Mouse (Mus musculus) limb, embryonic 14.5 days (tissue): Measurements from ENCODE around the gene Stk38. TPM values are rescaled to one million over a fixed set of nuclear protein-coding genes. Genes with fewer than 3 reads are reported as not detected.

Experiments
- ATAC-seq: fragments of 200-750 bp; cut with Nextera tagmentation; 2 replicates; pipeline ENCODE4 v1.8.0; 2017; ENCODE audit warnings: low read depth, moderate number of reproducible peaks, moderate TSS enrichment; ENCODE audit not compliant: low FRiP score
- DNase-seq: peaks from one replicate; pipeline ENCODE4 v3.0.0-alpha.2; 2015; ENCODE audit warnings: low spot score
- H3K27ac ChIP-seq: fragments of 300-500 bp; sonication (generic); replicated peaks from 2 replicates; pipeline ENCODE4 v1.5.1; 2014; ENCODE audit warnings: low read depth, mild to moderate bottlenecking, low read length, moderate library complexity, mixed read lengths
- H3K27me3 ChIP-seq: fragments of 300-500 bp; sonication (generic); 2 replicates; pipeline ENCODE4 v1.6.1; 2014; ENCODE audit warnings: low read length, mixed read lengths; ENCODE audit not compliant: control insufficient read depth, insufficient read depth
- H3K36me3 ChIP-seq: fragments of 300-500 bp; sonication (generic); 2 replicates; pipeline ENCODE4 v1.6.1; 2014; ENCODE audit warnings: mild to moderate bottlenecking, low read length, moderate library complexity, mixed read lengths; ENCODE audit not compliant: control insufficient read depth, insufficient read depth
- H3K4me1 ChIP-seq: fragments of 300-500 bp; sonication (generic); 2 replicates; pipeline ENCODE4 v1.6.1; 2014; ENCODE audit warnings: antibody characterized with exemption, low read length, mixed read lengths; ENCODE audit not compliant: control insufficient read depth, insufficient read depth
- H3K4me2 ChIP-seq: fragments of 300-500 bp; sonication (generic); replicated peaks from 2 replicates; pipeline ENCODE4 v1.6.1; 2014; ENCODE audit warnings: low read depth, mild to moderate bottlenecking, low read length, moderate library complexity; ENCODE audit not compliant: severe bottlenecking
- H3K4me3 ChIP-seq: fragments of 300-500 bp; sonication (generic); replicated peaks from 2 replicates; pipeline ENCODE4 v1.5.1; 2014; ENCODE audit warnings: low read length
- H3K9ac ChIP-seq: fragments of 300-500 bp; sonication (generic); 2 replicates; pipeline ENCODE4 v1.6.1; 2014; ENCODE audit warnings: mild to moderate bottlenecking, low read depth, low read length, moderate library complexity; ENCODE audit not compliant: severe bottlenecking
- H3K9me3 ChIP-seq: fragments of 300-500 bp; sonication (generic); 2 replicates; pipeline ENCODE4 v1.6.1; 2016; ENCODE audit warnings: low read length; ENCODE audit not compliant: control insufficient read depth
- POLR2A ChIP-seq: fragments of 200-500 bp; IDR thresholded peaks from 2 replicates; pipeline ENCODE4 v1.8.0; 2012; ENCODE audit warnings: inconsistent platforms, mild to moderate bottlenecking, moderate library complexity, borderline replicate concordance; ENCODE audit not compliant: insufficient read depth, insufficient read length; ENCODE audit errors: extremely low read depth
- WGBS: fragments of 180-500 bp; shearing (Covaris S2); extraction: QIAGEN DNeasy Blood & Tissue Kit; methylation state at CpG from one replicate; pipeline ENCODE4 v1.1.7; 2014; 5-methylcytosine and 5-hydroxymethylcytosine counted together
- polyA plus RNA-seq, 2 experiments: library from polyadenylated mRNA; depleted of rRNA in 1 of 2; stranded (reverse) in 1 of 2; unstranded in 1 of 2; fragments of >200 nt; fragmentation: Nextera tagmentation in 1 of 2; extraction: Ambion mirVana in 1 of 2; gene quantifications; 2 replicates each; pipeline versions ENCODE4 v1.2.1 to v1.2.3; 2012 to 2014

Stk38 gene
- polyA plus RNA-seq, 2 experiments, result 86.6 to 115 TPM

DNA sequence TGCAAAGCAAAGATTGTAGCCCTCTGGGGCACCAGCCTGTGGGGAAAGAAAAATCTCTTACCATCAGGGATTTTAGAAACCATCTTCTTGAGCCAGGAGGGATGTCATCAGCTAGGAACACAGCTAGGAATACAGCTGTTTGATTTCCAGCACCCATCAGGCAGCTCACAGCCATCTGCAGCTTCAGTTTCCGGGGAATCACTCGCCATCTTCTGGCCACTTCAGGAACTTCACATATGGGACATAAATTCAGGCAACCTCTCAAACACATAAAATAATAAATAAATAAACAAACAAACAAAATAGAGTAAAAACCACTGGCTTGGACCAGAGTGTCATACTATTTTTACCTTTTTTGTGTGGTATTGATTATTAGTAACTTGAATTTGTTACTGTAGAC lies 7.8 kb upstream of the Stk38 start:
- Histone ChIP-seq H3K27me3 (no peaks in the 10 kb centered on the region), H3K9me3 (no peaks in the 10 kb centered on the region), H3K4me3 (no peak overlapping the region), H3K4me2 (no peak overlapping the region), H3K36me3 (no peaks in the 10 kb centered on the region), H3K27ac (no peak overlapping the region), H3K4me1 (no peaks in the 10 kb centered on the region), H3K9ac (no peak overlapping the region)
- ATAC-seq (no peak), DNase-seq (no peak)
- 26% methylated on average over 2 of the region's 2 CpGs for WGBS
- TF ChIP-seq POLR2A, result no peak

- no peaks in the 10 kb centered on the region for H3K4me1 ChIP-seq
- H3K4me3 ChIP-seq, result no peak overlapping the region
- ATAC-seq (no peak), DNase-seq (no peak)
- H3K9ac ChIP-seq, result no peak overlapping the region
- H3K27me3 ChIP-seq, result no peaks in the 10 kb centered on the region
- no peak overlapping the region for H3K4me2 ChIP-seq
- H3K27ac ChIP-seq, result no peak overlapping the region
- no peaks in the 10 kb centered on the region for H3K9me3 ChIP-seq
- H3K36me3 ChIP-seq, result no peaks in the 10 kb centered on the region
- no peak for TF ChIP-seq POLR2A
Measured at GRCm38 (mm10) chr17:29014235-29014634, 6.4 kb upstream of the Stk38 start.

GRCm38 (mm10) chr17:29009181-29009580 lies 1.4 kb upstream of the Stk38 start:
- H3K36me3 ChIP-seq, result peaks cover 7% of the 10 kb centered on the region; the same call in 1 of the 2 replicates
- no peak overlapping the region for H3K4me3 ChIP-seq
- no peaks in the 10 kb centered on the region for H3K9me3 ChIP-seq
- no peak overlapping the region for H3K4me2 ChIP-seq
- no peak for ATAC-seq
- H3K9ac ChIP-seq, result no peak overlapping the region
- no peak for TF ChIP-seq POLR2A
- DNase-seq, result no peak
- peaks cover 14% of the 10 kb centered on the region for H3K4me1 ChIP-seq
- WGBS, result 86% methylated on average over 4 of the region's 4 CpGs
- no peak overlapping the region for H3K27ac ChIP-seq
- no peaks in the 10 kb centered on the region for H3K27me3 ChIP-seq

DNA sequence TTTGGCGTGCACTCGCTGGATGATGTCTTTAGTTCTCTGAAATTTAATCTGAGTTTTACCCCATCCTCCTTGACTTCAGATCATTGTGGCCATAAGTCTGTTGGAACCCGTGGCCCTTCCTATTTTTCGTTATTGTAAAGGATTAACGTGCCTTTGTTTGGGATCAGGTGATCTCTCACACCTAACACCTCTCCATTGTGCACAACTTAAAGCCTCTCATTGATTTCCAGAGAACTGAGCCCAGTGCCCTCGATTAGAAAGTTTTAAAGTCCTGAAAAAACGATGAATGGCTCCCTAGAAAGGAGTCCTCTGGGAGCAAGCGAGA lies 493 bp upstream of the Stk38 start:
- Histone ChIP-seq H3K36me3 (peaks cover 7% of the 10 kb centered on the region; the same call in 1 of the 2 replicates), H3K4me2 (peak overlapping the region; percentile 57), H3K9me3 (no peaks in the 10 kb centered on the region), H3K27me3 (no peaks in the 10 kb centered on the region), H3K9ac (peak overlapping the region; percentile 93), H3K4me3 (peak overlapping the region; percentile 98), H3K4me1 (peaks cover 14% of the 10 kb centered on the region), H3K27ac (peak overlapping the region; percentile 81)
- TF ChIP-seq POLR2A, result no peak
- no peak for ATAC-seq
- 16% methylated on average over 8 of the region's 8 CpGs for WGBS
- DNase-seq, result no peak

DNA sequence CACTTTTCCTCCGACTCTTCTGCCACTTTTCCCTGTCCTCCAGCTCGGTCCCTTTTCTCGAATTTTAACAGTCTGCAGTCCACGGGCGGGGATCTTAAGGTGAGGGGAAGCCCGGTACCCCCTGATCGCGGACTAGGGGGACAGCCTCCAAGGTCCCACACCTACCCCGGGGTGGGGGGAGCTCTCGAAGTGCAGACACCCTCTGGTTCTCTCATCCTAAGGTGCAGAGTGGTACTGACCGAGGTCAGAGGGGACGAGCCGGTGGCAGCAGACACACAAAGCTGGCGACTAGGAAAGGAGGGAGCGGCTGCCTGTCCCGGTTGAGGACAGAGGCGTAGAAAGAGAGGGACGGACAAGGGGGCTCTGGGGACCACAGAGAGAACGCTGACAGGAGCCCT lies 553 bp downstream of the Stk38 start:
- 0% methylated on average over 17 of the region's 19 CpGs for WGBS

DNA sequence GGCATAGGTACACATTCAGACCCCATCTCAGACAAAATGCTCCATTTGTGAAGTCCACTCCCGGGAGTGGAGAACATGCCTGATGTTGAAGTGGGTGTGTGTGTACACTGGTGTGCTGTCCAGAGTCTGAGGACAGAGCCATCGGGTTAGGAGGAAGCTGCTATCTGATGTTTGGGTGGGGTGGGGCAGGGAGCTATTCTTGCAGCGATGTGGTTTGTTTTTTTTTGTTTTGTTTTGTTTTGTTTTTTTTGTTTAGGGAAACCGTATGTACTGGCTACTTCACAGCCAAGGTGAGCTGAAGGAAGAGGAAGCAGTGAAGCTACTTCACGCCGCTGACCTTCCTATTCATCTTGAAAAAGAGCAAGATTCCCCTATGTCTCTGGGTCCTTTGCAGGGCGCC lies 983 bp downstream of the Stk38 start:
- Histone ChIP-seq H3K4me1 (peaks cover 14% of the 10 kb centered on the region), H3K4me3 (peak overlapping the region; percentile 98), H3K27me3 (no peaks in the 10 kb centered on the region), H3K36me3 (peaks cover 7% of the 10 kb centered on the region; the same call in 1 of the 2 replicates), H3K27ac (no peak overlapping the region), H3K9me3 (no peaks in the 10 kb centered on the region), H3K4me2 (peak overlapping the region; percentile 57), H3K9ac (peak overlapping the region; percentile 93)
- no peak for TF ChIP-seq POLR2A
- 12% methylated on average over 7 of the region's 7 CpGs for WGBS
- ATAC-seq, result no peak
- no peak for DNase-seq

More for the DNA sequence above, 553 bp downstream of the Stk38 start:
- ATAC-seq (peak; percentile 10), DNase-seq (no peak)
- Histone ChIP-seq H3K4me1 (peaks cover 14% of the 10 kb centered on the region), H3K36me3 (peaks cover 7% of the 10 kb centered on the region; the same call in 1 of the 2 replicates), H3K9me3 (no peaks in the 10 kb centered on the region), H3K27me3 (no peaks in the 10 kb centered on the region), H3K4me3 (peak overlapping the region; percentile 98), H3K27ac (peak overlapping the region; percentile 81), H3K4me2 (peak overlapping the region; percentile 57), H3K9ac (peak overlapping the region; percentile 93)
- no peak for TF ChIP-seq POLR2A
